Mouse (Mus musculus): ENCODE measurements at regions not wholly inside any gene's neighbourhood (a gene's known extent, or its start where the extent isn't known, plus 50 kb on each side); places are given as distances from the start of the nearest gene placed in this dataset.

DNA sequence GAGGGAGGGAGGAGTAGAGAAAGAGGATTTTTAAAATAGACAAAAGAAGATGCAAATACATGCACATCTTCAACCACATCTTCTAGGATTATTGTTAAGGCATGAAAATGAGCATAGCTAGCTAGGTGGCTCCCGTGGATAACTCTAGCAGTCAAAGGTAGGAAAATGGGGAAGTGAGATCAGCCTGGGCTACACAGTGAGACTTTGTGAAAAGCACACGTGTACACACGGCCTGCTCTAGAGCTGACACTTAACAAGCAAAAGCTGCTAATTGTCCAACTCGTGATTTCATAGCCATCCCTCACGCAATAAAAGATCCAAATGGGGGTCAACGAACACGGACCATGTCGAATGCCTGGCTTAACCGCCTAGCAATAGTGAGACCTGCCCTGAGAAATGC is 642.0 kb upstream of the Sox9 start:
- DNase-seq = no peak

- no peak for DNase-seq
These were observed 641.5 kb upstream of the Sox9 start for GRCm38 (mm10) chr11:112140495-112140894.

GRCm38 (mm10) chr11:112140912-112141311 is 641.1 kb upstream of the Sox9 start:
- no peak for DNase-seq

GRCm38 (mm10) chr11:112152051-112152450 is 630.0 kb upstream of the Sox9 start:
- DNase-seq = no peak

DNA sequence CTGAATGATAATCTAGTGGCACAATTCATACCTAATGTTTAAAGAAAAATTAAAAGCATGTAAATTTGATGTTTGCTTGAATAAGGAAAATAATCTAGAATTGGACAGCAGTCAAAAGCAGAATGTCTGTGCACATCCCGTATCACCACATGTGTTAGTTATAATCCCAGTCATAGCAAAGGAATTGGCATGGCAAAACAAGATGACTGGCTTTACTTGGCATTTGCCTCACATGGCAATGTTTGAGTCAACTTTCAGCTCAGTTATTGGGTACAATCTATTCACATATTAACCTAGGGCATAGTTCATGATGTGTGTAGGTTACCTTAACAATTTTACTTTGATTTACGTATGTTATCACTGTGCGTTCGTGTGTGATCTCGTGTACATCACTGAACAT is 628.8 kb upstream of the Sox9 start:
- DNase-seq = no peak

DNA sequence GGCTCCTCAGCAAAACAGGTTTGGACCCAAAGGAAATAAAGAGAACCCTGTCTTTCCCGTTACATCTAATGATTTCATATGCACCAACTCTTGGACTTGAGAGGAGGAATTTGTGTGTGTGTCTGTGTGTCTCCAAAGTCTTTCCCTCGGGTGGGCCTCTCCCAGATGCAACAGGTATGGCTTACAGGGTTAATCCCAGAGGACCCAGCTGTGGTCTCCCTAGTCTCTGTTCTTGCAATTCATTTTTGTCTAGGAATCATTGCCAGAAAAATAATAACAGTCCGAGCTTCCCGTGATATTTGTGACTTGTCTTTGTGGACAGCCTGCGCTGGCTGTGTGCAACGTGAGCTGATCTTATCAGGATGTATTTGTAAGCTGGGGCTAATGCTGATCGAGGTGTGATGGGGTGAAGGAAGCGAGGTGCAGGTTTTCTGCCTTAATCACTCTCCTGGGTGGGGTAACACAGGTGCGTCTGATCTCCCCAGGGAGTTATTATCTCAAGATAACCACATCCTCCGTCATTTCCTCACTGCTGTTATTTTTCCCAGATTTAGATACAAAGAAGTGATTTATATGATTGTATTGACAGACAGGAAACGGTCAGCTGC is 627.2 kb upstream of the Sox9 start:
- DNase-seq = no peak

DNA sequence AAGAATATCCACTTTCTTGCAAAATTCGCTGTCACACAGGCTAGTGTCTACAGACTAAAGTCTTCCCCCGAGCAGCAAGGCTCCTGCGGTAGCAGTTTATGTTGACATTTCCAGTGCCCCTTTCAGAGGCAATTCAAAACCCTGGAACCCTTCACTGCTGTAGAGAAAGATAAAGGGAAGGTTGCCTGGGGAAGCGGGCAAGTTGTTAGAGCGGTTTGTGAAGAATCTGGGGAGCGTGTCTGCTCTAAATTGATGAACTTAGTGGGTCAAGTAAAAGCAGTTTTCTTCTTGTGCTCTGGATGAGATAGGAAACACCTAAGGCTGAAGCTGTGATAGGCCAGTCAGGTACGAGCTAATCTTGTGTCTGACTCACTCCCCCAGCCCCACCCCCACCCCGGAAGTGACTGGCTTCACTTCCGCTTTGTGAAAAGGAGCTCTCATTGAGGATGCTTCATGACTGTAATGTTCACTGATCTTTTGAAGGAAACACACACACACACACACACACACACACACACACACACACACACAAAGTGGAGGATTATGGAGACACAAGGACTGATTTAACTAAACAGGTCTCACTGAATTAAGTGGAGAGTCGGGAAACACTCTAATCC is 626.6 kb upstream of the Sox9 start:
- DNase-seq = no peak

- DNase-seq = no peak
These were observed 618.3 kb upstream of the Sox9 start for GRCm38 (mm10) chr11:112163681-112164265.

DNA sequence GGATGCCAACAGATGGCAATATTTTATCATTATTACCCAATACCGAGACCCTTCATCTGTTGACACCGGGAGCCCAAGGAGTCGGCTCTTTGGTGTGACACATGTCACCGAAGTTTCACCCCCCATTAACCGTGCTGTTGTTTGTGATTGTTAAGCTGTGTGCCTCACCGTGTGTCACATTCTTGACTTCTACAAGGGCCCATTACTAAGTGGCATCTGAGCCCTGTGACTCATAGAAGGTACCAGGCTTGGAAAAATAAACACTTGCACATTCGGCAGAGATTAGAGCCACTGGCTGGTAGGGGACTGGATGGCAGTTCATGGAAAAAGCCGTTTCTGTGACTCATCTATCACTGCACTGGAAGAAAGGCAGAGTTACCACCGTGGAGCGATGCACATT is 608.4 kb upstream of the Sox9 start:
- no peak for DNase-seq

DNA sequence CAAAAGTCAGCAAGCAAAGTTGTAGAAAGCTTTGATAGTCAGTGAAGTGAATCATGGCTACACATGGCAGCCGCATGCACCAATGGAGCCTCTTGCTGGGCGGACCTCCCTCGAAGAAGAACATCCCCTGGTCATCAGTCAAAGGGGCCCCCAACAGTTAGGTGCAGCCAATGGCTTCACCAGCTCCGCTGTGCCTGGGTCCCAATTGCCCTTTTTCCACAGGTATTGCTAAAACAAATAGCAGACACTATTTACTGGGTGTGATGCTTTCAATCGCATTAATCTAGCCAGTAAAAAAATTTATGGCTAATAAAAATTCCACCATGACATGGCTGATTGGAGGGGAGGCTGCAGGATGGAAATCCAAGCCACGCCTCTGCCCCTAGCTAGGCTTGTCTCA is 606.7 kb upstream of the Sox9 start:
- no peak for DNase-seq

GRCm38 (mm10) chr11:112180666-112181065 is 601.4 kb upstream of the Sox9 start:
- no peak for DNase-seq

- no peak for DNase-seq
These were observed 584.3 kb upstream of the Sox9 start for GRCm38 (mm10) chr11:112197620-112198268.

- no peak for DNase-seq
These were observed 577.5 kb upstream of the Sox9 start for GRCm38 (mm10) chr11:112204561-112204960.

DNA sequence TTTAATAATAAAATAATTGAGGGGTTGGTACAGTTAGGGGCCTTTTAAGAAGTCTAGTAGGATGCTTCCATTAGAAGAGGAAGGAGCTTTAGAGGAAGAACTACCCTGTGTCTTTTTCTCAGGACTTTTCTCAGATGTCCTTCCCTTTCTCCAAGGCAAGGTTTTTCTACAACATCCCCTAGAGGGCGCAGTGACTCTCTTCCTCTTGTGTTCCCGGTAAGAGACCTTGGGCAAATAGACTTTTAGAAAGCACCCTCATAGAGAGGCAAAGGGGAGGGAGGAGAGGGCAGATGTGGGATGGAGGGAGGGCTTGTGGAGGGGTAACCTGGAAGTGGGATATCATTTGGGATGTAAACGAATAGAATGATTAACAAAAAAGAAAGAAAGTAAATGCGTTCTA is 572.6 kb upstream of the Sox9 start:
- DNase-seq = peak; percentile 6

- DNase-seq = no peak
These were observed 562.8 kb upstream of the Sox9 start for GRCm38 (mm10) chr11:112219046-112219720.

DNA sequence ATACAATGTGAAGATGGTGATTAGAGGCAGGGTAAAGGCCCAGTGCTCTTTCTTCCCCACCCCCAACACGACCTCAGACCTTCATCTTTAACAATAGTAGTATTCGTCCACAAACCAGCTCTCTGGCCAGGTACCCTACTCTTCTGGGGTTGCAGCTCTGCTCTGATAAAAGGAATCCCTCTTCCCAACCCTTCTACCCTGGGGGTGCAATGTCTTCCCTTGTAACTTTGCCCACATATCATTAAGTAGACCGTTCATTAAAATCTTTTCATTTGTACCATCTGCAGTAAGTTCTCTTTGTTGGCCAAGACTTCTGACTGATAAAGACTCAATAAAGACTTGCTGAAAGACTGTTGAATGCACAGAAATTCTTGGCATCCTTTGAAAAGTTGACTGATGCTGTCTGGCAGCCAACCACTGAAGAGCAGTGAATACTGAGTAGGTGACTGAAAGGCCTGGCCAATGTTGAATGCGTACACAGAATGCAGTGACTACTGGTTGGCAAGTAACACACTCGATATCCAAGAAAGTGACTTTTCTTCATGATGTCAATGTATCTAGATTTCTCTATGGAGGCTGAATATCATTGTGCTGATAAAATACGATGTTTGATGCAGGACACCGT is 547.4 kb upstream of the Sox9 start:
- no peak for DNase-seq

GRCm38 (mm10) chr11:112238960-112239884 is 542.8 kb upstream of the Sox9 start:
- DNase-seq = peak; percentile 0

GRCm38 (mm10) chr11:112252548-112252947 is 529.5 kb upstream of the Sox9 start:
- DNase-seq = no peak

GRCm38 (mm10) chr11:112253061-112253460 is 529.0 kb upstream of the Sox9 start:
- no peak for DNase-seq

DNA sequence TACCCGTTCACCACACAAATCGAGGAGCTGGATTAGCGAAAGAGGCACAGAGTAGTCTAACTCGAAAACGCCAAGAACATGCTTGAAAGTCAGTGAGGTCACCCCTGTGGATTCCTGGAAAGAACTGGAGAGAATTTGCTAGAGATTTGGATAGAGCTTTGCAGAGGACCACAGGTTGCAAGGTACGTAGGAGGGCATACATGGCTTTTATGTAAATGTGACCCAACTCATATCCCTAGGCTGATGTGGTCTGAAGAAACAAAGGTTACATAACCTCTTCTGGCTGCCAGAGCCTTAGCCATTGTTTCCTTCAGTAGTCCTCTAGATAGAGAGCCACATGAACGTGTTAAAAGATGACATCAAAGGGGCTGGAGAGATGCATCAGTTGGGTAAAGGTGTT is 525.7 kb upstream of the Sox9 start:
- DNase-seq = no peak

- no peak for DNase-seq
These were observed 517.9 kb upstream of the Sox9 start for GRCm38 (mm10) chr11:112264077-112264476.

DNA sequence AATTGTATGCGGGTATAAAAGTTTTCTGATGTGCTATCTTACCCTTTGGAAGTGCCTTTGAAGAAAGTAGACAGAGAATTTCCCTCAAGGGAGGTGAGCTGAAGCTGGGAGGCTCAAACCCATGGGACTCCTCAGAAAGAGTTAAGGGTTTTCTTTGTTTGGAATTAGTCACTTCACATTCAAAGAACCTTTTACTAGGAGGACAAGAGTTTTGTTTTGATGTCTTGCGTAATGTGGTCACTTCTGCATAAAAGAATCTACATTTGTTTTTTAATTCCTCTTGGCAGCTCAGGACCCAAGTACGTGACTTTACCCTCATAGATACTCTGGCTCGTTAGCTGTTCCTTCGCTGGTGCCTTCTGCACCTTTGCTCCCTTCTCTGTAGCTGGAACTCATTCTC is 511.1 kb upstream of the Sox9 start:
- no peak for DNase-seq
